Mouse (Mus musculus) yolk sac, embryonic 10.5 days (tissue): ENCODE data around the gene Tnni3k.

Experiments
- DNase-seq: peaks from one replicate; pipeline ENCODE4 v3.0.0-alpha.2; 2017; ENCODE audit warnings: low spot score

The Tnni3k gene

DNA sequence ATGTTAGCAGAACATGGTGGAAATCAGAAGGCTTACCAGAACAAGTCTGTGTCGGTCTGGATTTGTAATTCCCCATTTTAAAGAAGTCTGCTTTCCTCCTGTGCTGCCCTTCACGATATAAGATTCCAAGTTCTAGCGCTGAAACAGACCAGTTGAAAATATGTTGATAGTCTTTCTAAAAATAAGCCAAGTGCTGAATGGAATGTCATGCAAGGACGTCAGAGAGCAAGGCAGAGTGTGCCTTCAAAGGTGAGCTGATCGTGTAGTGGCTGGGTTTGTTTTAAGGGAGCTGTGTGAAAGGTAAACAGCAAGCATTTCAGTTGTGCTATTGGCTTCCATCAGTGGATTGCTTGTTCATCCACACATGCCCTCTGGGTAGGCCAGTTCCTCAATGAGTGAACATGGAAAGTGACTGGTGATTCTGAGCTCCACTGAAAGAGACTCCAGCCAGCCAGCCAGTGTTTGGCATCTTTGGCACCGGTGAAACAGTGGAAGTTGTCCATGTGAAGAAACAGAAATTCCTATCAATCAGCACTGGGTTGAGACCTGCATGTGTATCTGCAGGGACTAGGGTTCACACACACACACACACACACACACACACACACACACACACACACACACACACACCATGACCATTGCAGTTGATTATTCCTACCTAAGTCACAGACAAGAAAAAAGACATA lies at the start of gene Tnni3k:
Gene Tnni3k (minus strand): TSS at position 177 of the 686 bp plus-strand sequence.
- no peak for DNase-seq

- no peak for DNase-seq
Measured at GRCm38 (mm10) chr3:155099266-155099665, 44.1 kb upstream of the Tnni3k start.

- DNase-seq = peak; percentile 96
Measured at GRCm38 (mm10) chr3:155093116-155093956, 38.1 kb upstream of the Tnni3k start, which contains the start of the genes Fpgt and Lrriq3. Gene Fpgt, minus strand, starts transcription at chr3:155093403. Gene Lrriq3, plus strand, starts transcription at chr3:155093434.

DNA sequence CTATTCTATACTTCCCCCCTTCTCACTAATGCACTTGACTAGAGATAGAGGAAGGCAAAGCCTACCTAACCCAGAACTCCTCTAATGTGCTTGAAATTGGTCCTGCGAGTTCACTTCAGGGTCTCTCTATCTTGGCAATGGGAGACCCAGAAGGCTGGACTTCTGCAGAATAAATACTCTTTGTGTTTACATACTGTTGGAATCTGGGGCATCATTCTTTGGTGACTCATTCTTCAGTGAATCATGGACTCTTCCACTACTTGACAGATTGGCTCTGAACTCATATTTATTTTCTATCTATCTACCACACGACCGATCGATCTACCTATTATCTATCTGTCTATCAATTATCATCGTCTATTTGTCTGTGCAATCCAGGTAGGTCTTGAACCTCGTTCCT lies 36.9 kb upstream of the Tnni3k start:
- no peak for DNase-seq

DNA sequence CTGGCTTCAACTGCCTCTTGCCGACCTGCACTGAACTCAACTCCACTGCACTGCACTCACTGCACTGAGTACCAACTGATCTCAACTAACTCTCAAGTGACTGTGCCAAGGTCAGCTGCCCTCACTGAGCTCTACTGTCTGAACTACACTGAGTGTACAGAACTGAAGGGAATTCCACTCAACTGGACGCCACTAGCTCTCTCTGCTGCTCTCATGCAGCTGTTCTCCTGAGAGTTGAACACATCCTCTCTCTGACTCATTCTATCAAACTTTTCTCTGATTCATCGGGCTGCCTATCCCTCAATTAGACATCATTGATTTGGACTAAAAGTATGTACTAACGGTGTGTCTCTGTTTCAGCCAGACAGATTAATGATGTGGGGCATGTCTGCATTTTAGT lies 22.7 kb upstream of the Tnni3k start:
- DNase-seq = no peak

- no peak for DNase-seq
Measured at GRCm38 (mm10) chr3:155059449-155059822, 4.2 kb upstream of the Tnni3k start.

DNA sequence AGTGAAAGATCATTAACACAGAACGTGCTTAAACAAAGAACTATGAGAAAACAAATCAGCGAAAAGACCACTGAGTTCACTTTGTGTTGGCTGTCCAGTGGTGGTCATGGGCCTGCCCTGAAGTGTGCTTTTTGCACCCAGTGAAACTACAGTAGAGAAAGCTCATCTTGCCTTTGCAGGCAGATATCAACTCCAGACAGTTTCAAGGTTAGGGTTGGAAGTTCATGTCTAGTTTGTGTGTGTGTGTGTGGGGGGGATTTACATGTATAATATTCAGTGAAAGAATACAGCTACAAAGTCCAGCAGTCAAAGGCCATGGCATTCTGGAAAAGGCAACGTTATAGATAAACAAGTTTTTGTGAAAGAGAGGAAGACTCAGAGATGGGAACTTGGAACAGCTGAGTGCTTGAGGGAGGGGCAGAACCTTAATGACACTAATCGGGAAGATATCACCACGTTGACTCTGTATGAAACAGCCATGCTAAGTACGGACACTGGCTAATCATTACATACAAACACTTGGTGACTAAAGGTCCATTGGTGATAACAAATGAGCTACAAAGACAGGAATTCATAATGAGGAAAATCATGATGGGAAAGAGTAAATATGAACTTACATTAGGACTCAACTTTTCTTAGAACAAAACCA lies 3.7 kb upstream of the Tnni3k start:
- DNase-seq = no peak

GRCm38 (mm10) chr3:155057566-155057965 lies 2.4 kb upstream of the Tnni3k start:
- no peak for DNase-seq

- no peak for DNase-seq
Measured at GRCm38 (mm10) chr3:155056606-155057005, 1.4 kb upstream of the Tnni3k start.

DNA sequence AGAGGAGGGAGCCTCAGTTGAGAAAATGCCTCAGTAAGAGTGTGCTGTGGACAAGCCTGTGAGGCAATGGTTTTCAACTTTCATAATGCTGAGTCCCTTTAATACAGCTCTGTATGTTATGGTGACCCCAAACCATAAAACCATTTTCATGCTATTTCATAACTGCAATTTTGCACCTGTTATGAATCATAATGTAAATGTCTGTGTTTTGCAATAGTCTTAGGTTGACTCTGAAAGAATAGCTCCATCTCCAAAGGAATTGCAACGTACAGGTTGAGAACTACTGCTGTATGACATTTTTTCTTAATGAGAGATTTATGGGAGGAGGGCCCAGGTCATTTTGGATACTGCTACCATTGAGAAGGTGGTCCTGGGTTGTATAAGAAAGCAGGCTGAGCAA lies 2.0 kb downstream of the Tnni3k start:
- no peak for DNase-seq

GRCm38 (mm10) chr3:155052021-155052420 lies 3.2 kb downstream of the Tnni3k start:
- DNase-seq = no peak

GRCm38 (mm10) chr3:155039012-155039836 lies 16.0 kb downstream of the Tnni3k start:
- DNase-seq = no peak

- DNase-seq = no peak
Measured at GRCm38 (mm10) chr3:155034323-155034722, 20.9 kb downstream of the Tnni3k start.

DNA sequence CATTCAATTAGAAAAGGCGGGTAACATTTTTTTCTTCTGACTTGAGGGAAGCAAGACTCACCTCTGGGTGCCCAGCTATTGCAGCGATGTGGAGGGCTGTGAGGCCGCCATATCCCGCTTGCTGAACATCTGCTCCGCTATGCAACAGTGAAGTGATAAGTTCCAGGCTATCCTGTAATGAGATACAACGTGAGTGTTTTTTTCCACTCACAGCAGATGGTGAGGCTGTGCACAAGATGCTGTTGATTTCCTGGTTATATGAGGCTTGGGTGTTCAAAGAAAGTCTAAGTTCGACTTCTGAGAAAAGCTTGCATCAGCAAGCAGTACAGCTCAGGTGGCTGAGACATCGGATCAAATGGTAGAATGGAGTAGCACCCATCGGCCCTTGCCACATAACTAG lies 25.0 kb downstream of the Tnni3k start:
- DNase-seq = no peak

DNA sequence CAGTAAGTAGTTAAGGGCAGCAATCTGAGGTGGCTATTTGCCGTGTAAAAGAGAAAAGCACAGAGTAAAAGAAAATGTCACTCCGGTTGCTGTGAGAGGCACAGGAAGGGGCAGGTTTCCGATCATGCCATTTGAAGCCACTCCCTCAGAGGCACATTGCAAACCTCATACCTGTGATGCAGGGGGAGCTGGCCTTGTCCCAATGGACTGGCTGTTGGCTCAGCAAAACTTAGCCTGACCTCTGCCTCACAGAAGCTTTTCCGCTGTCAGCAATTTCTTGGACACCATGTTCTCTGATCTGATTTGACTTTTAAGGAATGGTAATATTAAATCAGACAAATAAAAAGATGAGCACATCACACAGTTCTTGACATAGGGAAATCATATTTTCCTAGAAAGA lies 52.4 kb downstream of the Tnni3k start:
- DNase-seq = no peak

GRCm38 (mm10) chr3:155001056-155001455 lies 54.2 kb downstream of the Tnni3k start:
- no peak for DNase-seq

DNA sequence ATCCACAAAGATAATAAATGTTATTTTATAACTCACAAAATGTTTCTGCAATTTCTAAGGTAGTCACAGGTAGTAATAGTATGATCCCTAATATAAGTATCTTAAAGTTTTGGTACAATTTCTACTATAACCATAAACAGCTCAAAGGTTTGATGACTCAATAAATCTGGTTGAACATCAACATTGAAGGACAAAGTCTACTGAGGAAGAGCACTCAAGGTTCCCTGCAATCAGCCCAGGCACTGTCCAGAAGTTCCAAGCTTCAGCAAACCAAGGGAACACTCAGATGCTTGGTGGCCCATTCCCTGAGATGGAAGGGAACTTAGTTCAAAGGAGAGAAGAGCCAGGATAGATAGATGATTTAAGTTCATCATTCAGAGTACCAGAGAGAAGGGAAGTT lies 62.5 kb downstream of the Tnni3k start:
- DNase-seq = no peak

DNA sequence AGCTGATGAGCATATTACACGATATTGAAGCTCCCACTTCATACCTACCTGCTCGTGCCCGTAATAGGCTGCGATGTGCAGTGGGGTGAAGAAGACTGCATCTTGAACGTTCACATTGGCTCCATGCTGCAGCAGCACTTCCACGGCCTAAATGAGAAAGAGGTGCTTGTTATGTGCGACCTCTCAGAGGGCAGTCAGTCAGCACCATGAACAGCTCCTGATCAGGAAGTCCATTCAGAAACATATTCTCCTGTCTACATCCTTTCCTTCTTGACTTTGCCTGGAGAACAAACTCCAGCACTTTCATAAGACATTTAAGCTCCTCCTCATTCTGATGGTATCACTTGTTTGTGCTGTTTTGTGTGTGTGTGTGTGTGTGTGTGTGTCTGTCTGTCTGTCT lies 76.1 kb downstream of the Tnni3k start:
- DNase-seq = peak; percentile 3

DNA sequence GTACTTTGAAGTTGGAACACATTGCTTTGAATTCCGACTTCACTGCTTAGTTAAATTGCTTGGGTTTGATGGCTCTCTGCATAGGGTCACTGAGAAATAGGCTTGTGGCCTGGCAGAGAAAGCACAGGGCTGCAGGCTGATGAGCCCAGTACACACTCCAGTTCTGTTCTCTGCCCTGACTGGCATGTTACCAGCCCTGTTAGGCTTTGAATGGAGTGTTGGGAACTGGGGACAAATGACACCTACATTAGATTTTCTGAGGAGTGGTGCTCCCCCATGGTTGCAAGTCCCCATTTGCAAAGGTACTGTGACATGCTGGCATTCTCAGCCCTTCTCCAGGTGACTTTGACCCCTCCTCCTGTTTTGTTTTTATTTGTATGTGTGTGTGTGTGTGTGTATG lies 83.6 kb downstream of the Tnni3k start:
- no peak for DNase-seq

DNA sequence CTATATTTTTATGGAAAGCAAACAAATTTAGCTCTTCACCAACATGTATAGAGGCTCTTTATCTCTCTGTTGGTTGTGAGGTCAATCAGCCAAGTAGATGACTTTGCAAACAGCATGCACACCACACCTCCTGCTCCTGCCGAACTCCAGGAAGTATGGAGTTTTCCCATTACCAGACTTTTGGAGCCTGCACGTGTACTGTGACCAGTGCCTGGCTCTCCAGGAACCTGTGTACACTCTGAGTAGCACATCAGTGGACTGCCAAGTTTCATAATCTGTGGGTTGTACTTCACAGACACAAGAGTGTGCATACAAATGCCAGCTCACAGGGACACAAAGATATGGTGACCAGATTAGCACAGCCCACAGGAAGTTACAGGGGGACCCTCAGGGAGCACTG lies 84.2 kb downstream of the Tnni3k start:
- no peak for DNase-seq

DNA sequence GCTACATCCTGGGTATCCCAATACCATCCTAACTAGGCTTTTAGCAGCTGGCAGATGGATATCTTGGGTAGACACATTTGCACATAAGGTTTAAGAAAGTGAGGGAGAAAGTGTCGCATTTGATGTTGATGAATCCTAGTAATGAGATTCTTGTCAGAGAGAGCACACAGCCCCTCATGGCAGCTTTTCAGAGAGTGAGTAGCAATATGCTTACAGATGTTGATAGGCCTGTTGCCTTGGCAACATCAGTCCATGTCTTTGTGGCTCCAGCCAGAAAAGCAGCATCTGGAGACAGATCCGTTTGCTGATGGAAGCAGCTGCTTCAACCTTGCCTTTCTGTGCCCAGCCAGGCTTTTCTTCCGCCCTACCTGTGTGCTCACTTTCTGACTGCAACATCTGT lies 93.9 kb downstream of the Tnni3k start:
- no peak for DNase-seq

- no peak for DNase-seq
Measured at GRCm38 (mm10) chr3:154953088-154953487, 102.1 kb downstream of the Tnni3k start.
